Mouse (Mus musculus): ENCODE measurements around the gene Aldh9a1. TPM values are rescaled to one million over a fixed set of nuclear protein-coding genes. Genes with fewer than 3 reads are reported as not detected.

The Aldh9a1 gene
- polyA plus RNA-seq, 1 experiment from 2014 or later: 51.5 TPM

- Histone ChIP-seq H3K4me1 (replicated peaks; ENCODE audit: control insufficient read depth, insufficient read depth, low read length) (no peaks in the 10 kb centered on the region), H3K4me2 (ENCODE audit: low read depth, low read length) (no peak overlapping the region), H3K36me3 (ENCODE audit: control insufficient read depth, insufficient read depth, low read length) (peaks cover 6% of the 10 kb centered on the region), H3K9me3 (ENCODE audit: control insufficient read depth, low read length) (no peaks in the 10 kb centered on the region), H3K27me3 (ENCODE audit: control insufficient read depth, insufficient read depth, low read depth, low read length) (no peaks in the 10 kb centered on the region), H3K27ac (ENCODE audit: low read length) (no peak overlapping the region), H3K4me3 (ENCODE audit: low read length) (no peak overlapping the region), H3K9ac (ENCODE audit: low read length) (no peak overlapping the region)
- no peak for ATAC-seq (ENCODE audit: low read depth)
- WGBS: 71% methylated on average over 5 of the region's 5 CpGs
Observed at GRCm38 (mm10) chr1:167379751-167380150, 30.0 kb downstream of the Aldh9a1 start.

- ATAC-seq (ENCODE audit: low read depth): no peak
- 89% methylated on average over 2 of the region's 2 CpGs for WGBS
- Histone ChIP-seq H3K36me3 (ENCODE audit: control insufficient read depth, insufficient read depth, low read length) (peaks cover 6% of the 10 kb centered on the region), H3K4me1 (replicated peaks; ENCODE audit: control insufficient read depth, insufficient read depth, low read length) (no peaks in the 10 kb centered on the region), H3K9ac (ENCODE audit: low read length) (no peak overlapping the region), H3K27ac (ENCODE audit: low read length) (no peak overlapping the region), H3K9me3 (ENCODE audit: control insufficient read depth, low read length) (no peaks in the 10 kb centered on the region), H3K4me2 (ENCODE audit: low read depth, low read length) (no peak overlapping the region), H3K27me3 (ENCODE audit: control insufficient read depth, insufficient read depth, low read depth, low read length) (no peaks in the 10 kb centered on the region), H3K4me3 (ENCODE audit: low read length) (no peak overlapping the region)
Observed at GRCm38 (mm10) chr1:167380223-167380622, 30.4 kb downstream of the Aldh9a1 start.

- Histone ChIP-seq H3K36me3 (ENCODE audit: control insufficient read depth, insufficient read depth, low read length) (peaks cover under 1% of the 10 kb centered on the region; the same call in 1 of the 2 replicates), H3K4me3 (ENCODE audit: low read length) (no peak overlapping the region), H3K9me3 (ENCODE audit: control insufficient read depth, low read length) (no peaks in the 10 kb centered on the region), H3K27ac (ENCODE audit: low read length) (no peak overlapping the region), H3K4me1 (replicated peaks; ENCODE audit: control insufficient read depth, insufficient read depth, low read length) (no peaks in the 10 kb centered on the region), H3K27me3 (ENCODE audit: control insufficient read depth, insufficient read depth, low read depth, low read length) (no peaks in the 10 kb centered on the region), H3K4me2 (ENCODE audit: low read depth, low read length) (no peak overlapping the region), H3K9ac (ENCODE audit: low read length) (no peak overlapping the region)
- WGBS: 70% methylated on average over 8 of the region's 8 CpGs
- ATAC-seq (ENCODE audit: low read depth): no peak
Observed at GRCm38 (mm10) chr1:167381050-167382015, 31.5 kb downstream of the Aldh9a1 start.

- ATAC-seq (ENCODE audit: low read depth): no peak
- H3K4me3 ChIP-seq (ENCODE audit: low read length): no peak overlapping the region
- 80% methylated on average over 7 of the region's 7 CpGs for WGBS
Observed at GRCm38 (mm10) chr1:167382316-167382715, 32.5 kb downstream of the Aldh9a1 start.

GRCm38 (mm10) chr1:167382763-167383162, 33.0 kb downstream of the Aldh9a1 start:
- no peak for ATAC-seq (ENCODE audit: low read depth)
- no peaks in the 10 kb centered on the region for H3K9me3 ChIP-seq (ENCODE audit: control insufficient read depth, low read length)
- no peak overlapping the region for H3K4me3 ChIP-seq (ENCODE audit: low read length)
- no peaks in the 10 kb centered on the region for H3K4me1 ChIP-seq (replicated peaks; ENCODE audit: control insufficient read depth, insufficient read depth, low read length)
- 86% methylated on average over 5 of the region's 5 CpGs for WGBS
- no peaks in the 10 kb centered on the region for H3K36me3 ChIP-seq (ENCODE audit: control insufficient read depth, insufficient read depth, low read length)
- no peak overlapping the region for H3K9ac ChIP-seq (ENCODE audit: low read length)
- no peaks in the 10 kb centered on the region for H3K27me3 ChIP-seq (ENCODE audit: control insufficient read depth, insufficient read depth, low read depth, low read length)
- H3K4me2 ChIP-seq (ENCODE audit: low read depth, low read length): no peak overlapping the region
- H3K27ac ChIP-seq (ENCODE audit: low read length): no peak overlapping the region

More at GRCm38 (mm10) chr1:167382316-167382715, 32.5 kb downstream of the Aldh9a1 start:
- H3K9ac ChIP-seq (ENCODE audit: low read length): no peak overlapping the region
- H3K4me1 ChIP-seq (replicated peaks; ENCODE audit: control insufficient read depth, insufficient read depth, low read length): no peaks in the 10 kb centered on the region
- H3K4me2 ChIP-seq (ENCODE audit: low read depth, low read length): no peak overlapping the region
- no peaks in the 10 kb centered on the region for H3K9me3 ChIP-seq (ENCODE audit: control insufficient read depth, low read length)
- no peaks in the 10 kb centered on the region for H3K27me3 ChIP-seq (ENCODE audit: control insufficient read depth, insufficient read depth, low read depth, low read length)
- no peaks in the 10 kb centered on the region for H3K36me3 ChIP-seq (ENCODE audit: control insufficient read depth, insufficient read depth, low read length)
- H3K27ac ChIP-seq (ENCODE audit: low read length): no peak overlapping the region

GRCm38 (mm10) chr1:167383178-167383577, 33.4 kb downstream of the Aldh9a1 start:
- Histone ChIP-seq H3K4me2 (ENCODE audit: low read depth, low read length) (no peak overlapping the region), H3K27ac (ENCODE audit: low read length) (no peak overlapping the region), H3K27me3 (ENCODE audit: control insufficient read depth, insufficient read depth, low read depth, low read length) (no peaks in the 10 kb centered on the region), H3K36me3 (ENCODE audit: control insufficient read depth, insufficient read depth, low read length) (no peaks in the 10 kb centered on the region), H3K9ac (ENCODE audit: low read length) (no peak overlapping the region), H3K9me3 (ENCODE audit: control insufficient read depth, low read length) (no peaks in the 10 kb centered on the region), H3K4me3 (ENCODE audit: low read length) (no peak overlapping the region), H3K4me1 (replicated peaks; ENCODE audit: control insufficient read depth, insufficient read depth, low read length) (no peaks in the 10 kb centered on the region)
- WGBS: 86% methylated on average over 5 of the region's 5 CpGs
- ATAC-seq (ENCODE audit: low read depth): no peak

GRCm38 (mm10) chr1:167384156-167384555, 34.4 kb downstream of the Aldh9a1 start:
- no peak for ATAC-seq (ENCODE audit: low read depth)
- no peaks in the 10 kb centered on the region for H3K27me3 ChIP-seq (ENCODE audit: control insufficient read depth, insufficient read depth, low read depth, low read length)
- WGBS: 64% methylated on average over 3 of the region's 3 CpGs
- H3K4me2 ChIP-seq (ENCODE audit: low read depth, low read length): no peak overlapping the region
- H3K27ac ChIP-seq (ENCODE audit: low read length): no peak overlapping the region
- no peaks in the 10 kb centered on the region for H3K36me3 ChIP-seq (ENCODE audit: control insufficient read depth, insufficient read depth, low read length)
- H3K9ac ChIP-seq (ENCODE audit: low read length): no peak overlapping the region
- no peaks in the 10 kb centered on the region for H3K9me3 ChIP-seq (ENCODE audit: control insufficient read depth, low read length)
- no peaks in the 10 kb centered on the region for H3K4me1 ChIP-seq (replicated peaks; ENCODE audit: control insufficient read depth, insufficient read depth, low read length)
- no peak overlapping the region for H3K4me3 ChIP-seq (ENCODE audit: low read length)

GRCm38 (mm10) chr1:167385211-167385610, 35.4 kb downstream of the Aldh9a1 start:
- ATAC-seq (ENCODE audit: low read depth): no peak
- H3K9ac ChIP-seq (ENCODE audit: low read length): no peak overlapping the region
- H3K27ac ChIP-seq (ENCODE audit: low read length): no peak overlapping the region
- H3K4me3 ChIP-seq (ENCODE audit: low read length): no peak overlapping the region
- no peaks in the 10 kb centered on the region for H3K9me3 ChIP-seq (ENCODE audit: control insufficient read depth, low read length)
- H3K36me3 ChIP-seq (ENCODE audit: control insufficient read depth, insufficient read depth, low read length): no peaks in the 10 kb centered on the region
- H3K4me1 ChIP-seq (replicated peaks; ENCODE audit: control insufficient read depth, insufficient read depth, low read length): no peaks in the 10 kb centered on the region
- no peak overlapping the region for H3K4me2 ChIP-seq (ENCODE audit: low read depth, low read length)
- WGBS: 91% methylated on average over 2 of the region's 2 CpGs
- no peaks in the 10 kb centered on the region for H3K27me3 ChIP-seq (ENCODE audit: control insufficient read depth, insufficient read depth, low read depth, low read length)

- Histone ChIP-seq H3K27me3 (ENCODE audit: control insufficient read depth, insufficient read depth, low read depth, low read length) (no peaks in the 10 kb centered on the region), H3K4me1 (replicated peaks; ENCODE audit: control insufficient read depth, insufficient read depth, low read length) (no peaks in the 10 kb centered on the region), H3K4me3 (ENCODE audit: low read length) (no peak overlapping the region), H3K27ac (ENCODE audit: low read length) (no peak overlapping the region), H3K9me3 (ENCODE audit: control insufficient read depth, low read length) (no peaks in the 10 kb centered on the region), H3K36me3 (ENCODE audit: control insufficient read depth, insufficient read depth, low read length) (no peaks in the 10 kb centered on the region), H3K9ac (ENCODE audit: low read length) (no peak overlapping the region), H3K4me2 (ENCODE audit: low read depth, low read length) (no peak overlapping the region)
- 75% methylated on average over 5 of the region's 5 CpGs for WGBS
- no peak for ATAC-seq (ENCODE audit: low read depth)
Observed at GRCm38 (mm10) chr1:167385636-167386035, 35.8 kb downstream of the Aldh9a1 start.

All from lung, embryonic 16.5 days (tissue).